Mouse (Mus musculus): ENCODE results near the gene 2900011O08Rik. TPM values are rescaled to one million over a fixed set of nuclear protein-coding genes. Genes with fewer than 3 reads are reported as not detected.

2900011O08Rik gene
- polyA plus RNA-seq, 1 experiment: 0.38 TPM

DNA sequence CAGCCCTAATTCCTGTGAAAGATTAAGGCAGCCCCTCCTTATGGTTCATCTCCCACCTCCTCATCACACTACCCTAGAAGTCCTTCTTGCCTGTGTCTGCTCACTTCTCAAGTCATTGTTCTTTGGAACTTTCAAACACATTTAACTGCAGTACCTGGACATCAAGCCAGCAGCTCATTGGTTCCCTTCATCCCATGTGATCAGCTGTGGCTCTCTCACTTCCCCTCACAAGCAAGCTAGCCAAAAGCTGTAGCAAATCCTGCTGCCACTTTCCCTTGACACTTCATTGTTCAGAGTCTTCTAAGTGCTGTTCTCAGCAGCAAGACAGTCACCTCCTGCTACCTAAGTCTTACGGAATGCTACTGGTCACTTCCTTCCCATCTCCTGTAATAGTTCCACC, 138.8 kb downstream of the 2900011O08Rik start:
- 97% methylated on average over 1 of the region's 1 CpGs for WGBS
- no peak for DNase-seq
- H3K4me3 ChIP-seq (ENCODE audit: control insufficient read depth, insufficient read depth, low read length): no peak overlapping the region
- H3K4me1 ChIP-seq (replicated peaks; ENCODE audit: control insufficient read depth, insufficient read depth, low read length): no peaks in the 10 kb centered on the region
- H3K36me3 ChIP-seq (ENCODE audit: control insufficient read depth, insufficient read depth, low read length): peaks cover 56% of the 10 kb centered on the region
- TF ChIP-seq CTCF (IDR thresholded peaks at IDR 0.05; ENCODE audit: borderline replicate concordance, control insufficient read depth, extremely low read depth, insufficient read depth, low read length, poor library complexity): no peak
- TF ChIP-seq POLR2A (IDR thresholded peaks at IDR 0.05; ENCODE audit: control insufficient read depth, extremely low read depth, insufficient read depth, low read length, poor library complexity): no peak
- no peak overlapping the region for H3K27ac ChIP-seq (ENCODE audit: control insufficient read depth, insufficient read depth, low read length)
- H3K27me3 ChIP-seq (ENCODE audit: control insufficient read depth, insufficient read depth, low read length): no peaks in the 10 kb centered on the region

DNA sequence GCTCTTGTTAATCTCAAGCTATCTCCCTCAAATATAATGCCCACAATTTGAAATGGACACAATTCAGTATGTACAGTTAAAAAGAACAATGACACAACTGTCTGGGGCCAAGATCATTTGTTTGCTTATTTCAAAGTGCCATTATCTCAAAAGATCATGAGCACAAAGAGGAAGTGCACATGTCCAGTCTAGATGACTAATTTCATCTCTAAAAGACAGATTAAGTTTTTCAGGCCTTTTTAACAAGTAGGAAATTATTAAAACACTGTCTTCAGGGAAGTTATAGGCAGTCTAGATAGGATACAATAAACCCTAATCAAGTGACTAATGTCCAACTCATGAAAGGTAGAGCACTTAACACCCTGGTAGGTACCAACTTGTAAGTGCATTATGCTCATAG, 142.6 kb downstream of the 2900011O08Rik start:
- no peaks in the 10 kb centered on the region for H3K27me3 ChIP-seq (ENCODE audit: control insufficient read depth, insufficient read depth, low read length)
- no peak for TF ChIP-seq CTCF (IDR thresholded peaks at IDR 0.05; ENCODE audit: borderline replicate concordance, control insufficient read depth, extremely low read depth, insufficient read depth, low read length, poor library complexity)
- TF ChIP-seq POLR2A (IDR thresholded peaks at IDR 0.05; ENCODE audit: control insufficient read depth, extremely low read depth, insufficient read depth, low read length, poor library complexity): no peak

DNA sequence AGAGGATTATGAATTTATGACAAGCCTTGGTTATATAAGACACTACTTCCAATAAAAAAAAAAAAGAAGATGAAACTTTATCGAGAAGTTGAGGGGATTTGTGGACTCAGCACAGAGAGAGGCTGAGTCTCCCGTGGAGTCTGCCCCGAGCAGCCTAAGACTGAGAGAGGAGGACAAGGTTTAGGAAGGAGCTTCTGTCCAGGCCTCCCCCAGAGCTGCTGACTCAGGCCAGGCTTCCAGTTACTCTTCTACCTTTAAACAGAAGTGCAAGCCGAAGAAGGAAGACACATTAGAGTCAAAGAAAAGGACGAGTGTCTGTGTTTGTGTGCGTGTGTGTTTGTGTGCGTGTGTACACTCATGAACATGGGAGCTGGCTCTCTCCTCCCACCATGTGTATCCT, 144.4 kb downstream of the 2900011O08Rik start:
- no peaks in the 10 kb centered on the region for H3K4me1 ChIP-seq (replicated peaks; ENCODE audit: control insufficient read depth, insufficient read depth, low read length)
- H3K27ac ChIP-seq (ENCODE audit: control insufficient read depth, insufficient read depth, low read length): no peak overlapping the region
- TF ChIP-seq CTCF (IDR thresholded peaks at IDR 0.05; ENCODE audit: borderline replicate concordance, control insufficient read depth, extremely low read depth, insufficient read depth, low read length, poor library complexity) (no peak), POLR2A (IDR thresholded peaks at IDR 0.05; ENCODE audit: control insufficient read depth, extremely low read depth, insufficient read depth, low read length, poor library complexity) (no peak)
- H3K36me3 ChIP-seq (ENCODE audit: control insufficient read depth, insufficient read depth, low read length): peaks cover 74% of the 10 kb centered on the region
- H3K27me3 ChIP-seq (ENCODE audit: control insufficient read depth, insufficient read depth, low read length): no peaks in the 10 kb centered on the region
- 94% methylated on average over 7 of the region's 7 CpGs for WGBS
- H3K4me3 ChIP-seq (ENCODE audit: control insufficient read depth, insufficient read depth, low read length): no peak overlapping the region
- DNase-seq: no peak

More for the DNA sequence above, 142.6 kb downstream of the 2900011O08Rik start:
- no peak overlapping the region for H3K27ac ChIP-seq (ENCODE audit: control insufficient read depth, insufficient read depth, low read length)
- H3K4me3 ChIP-seq (ENCODE audit: control insufficient read depth, insufficient read depth, low read length): no peak overlapping the region
- H3K36me3 ChIP-seq (ENCODE audit: control insufficient read depth, insufficient read depth, low read length): peaks cover 69% of the 10 kb centered on the region
- H3K4me1 ChIP-seq (replicated peaks; ENCODE audit: control insufficient read depth, insufficient read depth, low read length): no peaks in the 10 kb centered on the region
- DNase-seq: no peak

DNA sequence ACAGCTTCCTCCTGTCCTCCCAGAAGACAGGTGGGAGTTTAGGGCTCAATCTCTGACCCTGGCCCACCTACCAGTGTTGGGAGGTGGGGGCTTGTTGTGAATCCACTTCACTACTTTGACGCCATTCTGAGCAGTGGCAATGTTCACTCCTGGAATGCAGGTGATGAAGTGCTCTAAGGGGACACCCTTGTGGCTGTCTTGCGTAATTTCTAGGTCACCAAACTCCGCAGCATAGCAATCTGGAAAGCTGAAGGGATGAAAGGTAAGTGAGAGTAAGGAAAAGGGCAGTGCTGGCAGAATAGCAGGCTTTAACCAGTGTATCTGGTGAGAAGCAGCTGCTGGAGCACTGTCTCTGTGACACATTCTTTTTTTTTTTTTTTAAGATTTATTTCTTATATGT, 145.0 kb downstream of the 2900011O08Rik start:
- no peak overlapping the region for H3K27ac ChIP-seq (ENCODE audit: control insufficient read depth, insufficient read depth, low read length)
- 95% methylated on average over 3 of the region's 3 CpGs for WGBS
- H3K4me3 ChIP-seq (ENCODE audit: control insufficient read depth, insufficient read depth, low read length): no peak overlapping the region
- H3K27me3 ChIP-seq (ENCODE audit: control insufficient read depth, insufficient read depth, low read length): no peaks in the 10 kb centered on the region
- peaks cover 74% of the 10 kb centered on the region for H3K36me3 ChIP-seq (ENCODE audit: control insufficient read depth, insufficient read depth, low read length)
- TF ChIP-seq CTCF (IDR thresholded peaks at IDR 0.05; ENCODE audit: borderline replicate concordance, control insufficient read depth, extremely low read depth, insufficient read depth, low read length, poor library complexity) (no peak), POLR2A (IDR thresholded peaks at IDR 0.05; ENCODE audit: control insufficient read depth, extremely low read depth, insufficient read depth, low read length, poor library complexity) (no peak)
- H3K4me1 ChIP-seq (replicated peaks; ENCODE audit: control insufficient read depth, insufficient read depth, low read length): no peaks in the 10 kb centered on the region
- no peak for DNase-seq

DNA sequence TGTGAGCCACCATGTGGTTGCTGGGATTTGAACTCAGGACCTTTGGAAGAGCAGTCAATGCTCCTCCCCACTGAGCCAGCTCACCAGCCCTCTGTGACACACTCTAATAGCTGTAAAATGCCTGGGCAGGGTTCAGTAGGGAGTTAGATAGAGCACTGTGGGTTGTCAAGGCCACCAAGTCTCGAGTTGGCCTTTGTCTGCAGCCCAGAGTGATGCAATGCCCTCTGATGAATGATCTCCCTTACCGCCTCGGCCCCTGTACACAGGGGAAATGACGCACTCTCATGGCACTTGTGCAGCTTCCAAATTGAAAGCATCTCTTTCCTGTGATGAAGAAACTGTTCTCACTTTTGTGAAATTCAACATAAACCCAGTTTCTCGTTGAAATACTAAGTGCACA, 145.4 kb downstream of the 2900011O08Rik start:
- Histone ChIP-seq H3K36me3 (ENCODE audit: control insufficient read depth, insufficient read depth, low read length) (peaks cover 73% of the 10 kb centered on the region), H3K4me3 (ENCODE audit: control insufficient read depth, insufficient read depth, low read length) (no peak overlapping the region), H3K27ac (ENCODE audit: control insufficient read depth, insufficient read depth, low read length) (no peak overlapping the region), H3K4me1 (replicated peaks; ENCODE audit: control insufficient read depth, insufficient read depth, low read length) (no peaks in the 10 kb centered on the region), H3K27me3 (ENCODE audit: control insufficient read depth, insufficient read depth, low read length) (no peaks in the 10 kb centered on the region)
- no peak for DNase-seq
- TF ChIP-seq POLR2A (IDR thresholded peaks at IDR 0.05; ENCODE audit: control insufficient read depth, extremely low read depth, insufficient read depth, low read length, poor library complexity): no peak
- TF ChIP-seq CTCF (IDR thresholded peaks at IDR 0.05; ENCODE audit: borderline replicate concordance, control insufficient read depth, extremely low read depth, insufficient read depth, low read length, poor library complexity): no peak
- 95% methylated on average over 5 of the region's 5 CpGs for WGBS

DNA sequence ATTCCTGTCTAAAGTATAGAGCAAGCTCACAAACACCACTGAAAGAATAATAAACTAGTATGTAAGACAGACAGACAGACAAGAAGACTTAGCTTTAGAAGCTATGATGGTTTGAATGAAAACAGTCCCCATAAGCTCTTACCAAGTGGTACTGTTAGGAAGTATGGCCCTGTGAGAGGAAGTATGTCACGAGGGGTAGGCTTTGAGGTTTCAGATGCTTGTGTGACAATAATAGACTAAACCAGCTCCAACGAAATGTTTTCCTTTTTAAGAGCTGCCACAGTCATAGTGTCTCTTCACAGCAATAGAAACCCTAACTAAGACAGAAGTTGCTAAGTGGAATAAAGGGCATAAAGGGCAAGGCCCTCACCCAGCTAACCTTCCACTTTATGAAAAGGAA, 148.6 kb downstream of the 2900011O08Rik start:
- 30% methylated on average over 2 of the region's 2 CpGs for WGBS
- no peak overlapping the region for H3K4me3 ChIP-seq (ENCODE audit: control insufficient read depth, insufficient read depth, low read length)
- TF ChIP-seq POLR2A (IDR thresholded peaks at IDR 0.05; ENCODE audit: control insufficient read depth, extremely low read depth, insufficient read depth, low read length, poor library complexity) (no peak), CTCF (IDR thresholded peaks at IDR 0.05; ENCODE audit: borderline replicate concordance, control insufficient read depth, extremely low read depth, insufficient read depth, low read length, poor library complexity) (no peak)
- no peaks in the 10 kb centered on the region for H3K4me1 ChIP-seq (replicated peaks; ENCODE audit: control insufficient read depth, insufficient read depth, low read length)
- DNase-seq: no peak
- no peaks in the 10 kb centered on the region for H3K27me3 ChIP-seq (ENCODE audit: control insufficient read depth, insufficient read depth, low read length)
- H3K27ac ChIP-seq (ENCODE audit: control insufficient read depth, insufficient read depth, low read length): no peak overlapping the region
- peaks cover 70% of the 10 kb centered on the region for H3K36me3 ChIP-seq (ENCODE audit: control insufficient read depth, insufficient read depth, low read length)

DNA sequence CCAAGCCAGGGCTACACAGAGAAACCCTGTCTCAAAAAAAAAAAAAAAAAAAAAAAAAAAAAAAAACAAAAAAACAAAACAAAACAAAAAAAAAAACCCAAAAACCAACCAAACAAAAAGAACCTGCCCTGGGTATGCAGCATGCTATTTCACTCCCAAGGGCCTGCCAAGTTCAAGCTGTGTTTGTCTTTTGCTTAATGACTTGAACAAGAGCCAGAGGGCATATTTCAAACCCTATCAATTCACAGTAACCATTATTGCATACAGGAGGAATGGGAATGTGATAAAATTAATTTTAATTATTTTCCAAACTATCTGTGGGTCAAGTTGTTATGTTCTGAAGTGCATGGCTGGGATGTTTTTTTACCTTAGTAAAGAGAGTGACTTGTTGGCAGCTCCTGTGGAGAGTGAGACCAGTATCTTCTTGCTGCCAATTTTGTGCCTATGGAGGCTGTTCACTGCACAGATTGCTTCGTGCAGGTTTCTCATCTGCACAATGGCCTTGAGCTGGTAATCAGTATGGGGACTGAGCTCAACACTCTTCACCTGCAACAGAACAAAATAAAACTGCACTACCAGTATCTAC, 151.7 kb downstream of the 2900011O08Rik start:
- Histone ChIP-seq H3K4me3 (ENCODE audit: control insufficient read depth, insufficient read depth, low read length) (no peak overlapping the region), H3K27me3 (ENCODE audit: control insufficient read depth, insufficient read depth, low read length) (no peaks in the 10 kb centered on the region), H3K4me1 (replicated peaks; ENCODE audit: control insufficient read depth, insufficient read depth, low read length) (no peaks in the 10 kb centered on the region), H3K27ac (ENCODE audit: control insufficient read depth, insufficient read depth, low read length) (no peak overlapping the region), H3K36me3 (ENCODE audit: control insufficient read depth, insufficient read depth, low read length) (peaks cover 82% of the 10 kb centered on the region)
- TF ChIP-seq POLR2A (IDR thresholded peaks at IDR 0.05; ENCODE audit: control insufficient read depth, extremely low read depth, insufficient read depth, low read length, poor library complexity) (no peak), CTCF (IDR thresholded peaks at IDR 0.05; ENCODE audit: borderline replicate concordance, control insufficient read depth, extremely low read depth, insufficient read depth, low read length, poor library complexity) (no peak)
- DNase-seq: no peak
- WGBS: 94% methylated on average over 1 of the region's 1 CpGs
